Mouse (Mus musculus): ENCODE results near the gene Gm28035. TPM values are rescaled to one million over a fixed set of nuclear protein-coding genes. Genes with fewer than 3 reads are reported as not detected.

Gene Gm28035
- polyA plus RNA-seq, 1 experiment from 2014 or later: 0.33 TPM

DNA sequence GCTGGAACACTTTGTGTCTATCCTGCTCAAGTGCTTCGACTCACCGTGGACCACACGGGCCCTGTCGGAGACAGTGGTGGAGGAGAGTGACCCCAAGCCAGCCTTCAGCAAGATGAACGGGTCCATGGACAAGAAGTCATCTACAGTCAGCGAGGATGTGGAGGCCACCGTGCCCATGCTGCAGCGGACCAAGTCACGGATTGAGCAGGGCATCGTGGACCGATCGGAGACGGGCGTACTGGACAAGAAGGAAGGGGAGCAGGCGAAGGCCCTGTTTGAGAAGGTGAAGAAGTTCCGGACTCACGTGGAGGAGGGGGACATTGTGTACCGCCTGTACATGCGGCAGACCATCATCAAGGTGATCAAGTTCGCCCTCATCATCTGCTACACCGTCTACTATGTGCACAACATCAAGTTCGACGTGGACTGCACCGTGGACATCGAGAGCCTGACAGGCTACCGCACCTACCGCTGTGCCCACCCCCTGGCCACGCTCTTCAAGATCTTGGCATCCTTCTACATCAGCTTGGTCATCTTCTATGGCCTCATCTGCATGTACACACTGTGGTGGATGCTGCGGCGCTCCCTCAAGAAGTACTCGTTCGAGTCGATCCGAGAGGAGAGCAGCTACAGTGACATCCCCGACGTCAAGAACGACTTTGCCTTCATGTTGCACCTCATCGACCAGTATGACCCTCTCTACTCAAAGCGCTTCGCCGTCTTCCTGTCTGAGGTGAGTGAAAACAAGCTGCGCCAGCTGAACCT, 15.4 kb downstream of the Gm28035 start:
- H3K27me3 ChIP-seq: no peaks in the 10 kb centered on the region
- no peak overlapping the region for H3K9ac ChIP-seq
- no peak overlapping the region for H3K4me3 ChIP-seq
- peaks cover 58% of the 10 kb centered on the region for H3K4me1 ChIP-seq (replicated peaks)
- H3K4me2 ChIP-seq: no peak overlapping the region
- no peak overlapping the region for H3K27ac ChIP-seq
- H3K36me3 ChIP-seq: peaks cover 39% of the 10 kb centered on the region
- WGBS: 95% methylated on average over 42 of the region's 42 CpGs
- H3K9me3 ChIP-seq (replicated peaks): no peaks in the 10 kb centered on the region
- no peak for ATAC-seq (replicated peaks; ENCODE audit: insufficient number of reproducible peaks, insufficient read depth, low FRiP score, low read depth)

GRCm38 (mm10) chr2:30256616-30257350, 16.4 kb downstream of the Gm28035 start:
- WGBS: 91% methylated on average over 30 of the region's 30 CpGs
- peaks cover 45% of the 10 kb centered on the region for H3K36me3 ChIP-seq
- H3K9me3 ChIP-seq (replicated peaks): no peaks in the 10 kb centered on the region
- H3K9ac ChIP-seq: no peak overlapping the region
- H3K4me3 ChIP-seq: no peak overlapping the region
- ATAC-seq (replicated peaks; ENCODE audit: insufficient number of reproducible peaks, insufficient read depth, low FRiP score, low read depth): no peak
- H3K4me2 ChIP-seq: no peak overlapping the region
- H3K4me1 ChIP-seq (replicated peaks): peaks cover 50% of the 10 kb centered on the region
- no peak overlapping the region for H3K27ac ChIP-seq
- no peaks in the 10 kb centered on the region for H3K27me3 ChIP-seq

GRCm38 (mm10) chr2:30257699-30258460, 17.5 kb downstream of the Gm28035 start:
- no peaks in the 10 kb centered on the region for H3K27me3 ChIP-seq
- H3K9me3 ChIP-seq (replicated peaks): no peaks in the 10 kb centered on the region
- no peak overlapping the region for H3K4me3 ChIP-seq
- 75% methylated on average over 7 of the region's 7 CpGs for WGBS
- peaks cover 50% of the 10 kb centered on the region for H3K4me1 ChIP-seq (replicated peaks)
- no peak for ATAC-seq (replicated peaks; ENCODE audit: insufficient number of reproducible peaks, insufficient read depth, low FRiP score, low read depth)
- H3K36me3 ChIP-seq: peaks cover 51% of the 10 kb centered on the region
- no peak overlapping the region; the same call in 1 of the 2 replicates for H3K4me2 ChIP-seq
- H3K27ac ChIP-seq: peak overlapping the region; percentile 61
- H3K9ac ChIP-seq: peak overlapping the region; percentile 10; the same call in 1 of the 2 replicates

- no peak overlapping the region for H3K4me3 ChIP-seq
- peaks cover 55% of the 10 kb centered on the region for H3K36me3 ChIP-seq
- 42% methylated on average over 4 of the region's 4 CpGs for WGBS
- no peaks in the 10 kb centered on the region for H3K27me3 ChIP-seq
- peaks cover 55% of the 10 kb centered on the region for H3K4me1 ChIP-seq (replicated peaks)
- peak; percentile 70 for ATAC-seq (replicated peaks; ENCODE audit: insufficient number of reproducible peaks, insufficient read depth, low FRiP score, low read depth)
- no peak overlapping the region; the same call in 1 of the 2 replicates for H3K4me2 ChIP-seq
- H3K27ac ChIP-seq: peak overlapping the region; percentile 61
- no peaks in the 10 kb centered on the region for H3K9me3 ChIP-seq (replicated peaks)
- H3K9ac ChIP-seq: peak overlapping the region; percentile 10; the same call in 1 of the 2 replicates
These were observed 18.2 kb downstream of the Gm28035 start for GRCm38 (mm10) chr2:30258600-30258999.

- Histone ChIP-seq H3K9ac (no peak overlapping the region), H3K36me3 (peaks cover 62% of the 10 kb centered on the region), H3K4me1 (replicated peaks) (peaks cover 62% of the 10 kb centered on the region), H3K9me3 (replicated peaks) (no peaks in the 10 kb centered on the region), H3K4me2 (no peak overlapping the region), H3K27ac (peak overlapping the region; percentile 61), H3K27me3 (no peaks in the 10 kb centered on the region), H3K4me3 (no peak overlapping the region)
- no peak for ATAC-seq (replicated peaks; ENCODE audit: insufficient number of reproducible peaks, insufficient read depth, low FRiP score, low read depth)
- 67% methylated on average over 15 of the region's 15 CpGs for WGBS
These were observed 19.0 kb downstream of the Gm28035 start for GRCm38 (mm10) chr2:30259131-30260064.

DNA sequence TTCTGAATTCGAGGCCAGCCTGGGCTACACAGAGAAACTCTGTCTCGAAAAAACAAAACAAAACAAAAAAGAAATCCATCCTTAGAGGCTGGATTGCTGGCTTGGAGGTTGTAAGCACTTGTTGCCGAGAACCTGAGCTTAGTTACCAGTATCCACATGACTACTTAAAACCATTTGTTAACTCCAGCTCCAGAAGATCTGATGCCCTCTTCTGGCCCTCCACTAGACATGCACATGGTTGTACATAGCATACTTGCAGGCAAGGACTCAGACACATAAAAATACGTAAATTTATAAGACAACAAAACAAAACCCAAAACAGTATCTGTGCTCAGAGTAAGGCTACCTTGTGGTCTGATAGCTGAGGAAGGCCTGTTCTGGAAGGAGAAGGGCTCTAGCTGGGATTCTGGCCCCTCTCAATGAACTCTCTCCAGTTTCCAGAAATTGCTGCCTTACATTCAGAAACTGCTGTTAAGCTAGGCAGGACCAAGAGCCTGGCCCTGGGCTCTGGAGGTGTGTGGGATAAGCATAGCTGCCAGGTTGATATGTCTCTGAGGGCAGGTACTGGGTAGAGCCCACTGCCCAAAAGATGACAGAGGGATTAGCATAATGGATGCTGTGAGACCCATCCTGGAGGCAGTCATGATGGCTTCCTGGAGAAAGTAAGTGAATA, 20.8 kb downstream of the Gm28035 start:
- no peaks in the 10 kb centered on the region for H3K27me3 ChIP-seq
- 83% methylated on average over 4 of the region's 4 CpGs for WGBS
- H3K27ac ChIP-seq: no peak overlapping the region
- H3K36me3 ChIP-seq: peaks cover 47% of the 10 kb centered on the region
- H3K4me3 ChIP-seq: no peak overlapping the region
- H3K4me2 ChIP-seq: no peak overlapping the region
- H3K9ac ChIP-seq: no peak overlapping the region
- H3K4me1 ChIP-seq (replicated peaks): peaks cover 80% of the 10 kb centered on the region
- no peaks in the 10 kb centered on the region for H3K9me3 ChIP-seq (replicated peaks)
- no peak for ATAC-seq (replicated peaks; ENCODE audit: insufficient number of reproducible peaks, insufficient read depth, low FRiP score, low read depth)

GRCm38 (mm10) chr2:30261921-30262839, 21.8 kb downstream of the Gm28035 start:
- no peak overlapping the region for H3K9ac ChIP-seq
- peaks cover 87% of the 10 kb centered on the region for H3K4me1 ChIP-seq (replicated peaks)
- WGBS: 88% methylated on average over 18 of the region's 18 CpGs
- no peaks in the 10 kb centered on the region for H3K9me3 ChIP-seq (replicated peaks)
- peaks cover 37% of the 10 kb centered on the region for H3K36me3 ChIP-seq
- no peak for ATAC-seq (replicated peaks; ENCODE audit: insufficient number of reproducible peaks, insufficient read depth, low FRiP score, low read depth)
- no peak overlapping the region for H3K4me3 ChIP-seq
- H3K27ac ChIP-seq: peak overlapping the region; percentile 53
- no peaks in the 10 kb centered on the region for H3K27me3 ChIP-seq
- no peak overlapping the region for H3K4me2 ChIP-seq

DNA sequence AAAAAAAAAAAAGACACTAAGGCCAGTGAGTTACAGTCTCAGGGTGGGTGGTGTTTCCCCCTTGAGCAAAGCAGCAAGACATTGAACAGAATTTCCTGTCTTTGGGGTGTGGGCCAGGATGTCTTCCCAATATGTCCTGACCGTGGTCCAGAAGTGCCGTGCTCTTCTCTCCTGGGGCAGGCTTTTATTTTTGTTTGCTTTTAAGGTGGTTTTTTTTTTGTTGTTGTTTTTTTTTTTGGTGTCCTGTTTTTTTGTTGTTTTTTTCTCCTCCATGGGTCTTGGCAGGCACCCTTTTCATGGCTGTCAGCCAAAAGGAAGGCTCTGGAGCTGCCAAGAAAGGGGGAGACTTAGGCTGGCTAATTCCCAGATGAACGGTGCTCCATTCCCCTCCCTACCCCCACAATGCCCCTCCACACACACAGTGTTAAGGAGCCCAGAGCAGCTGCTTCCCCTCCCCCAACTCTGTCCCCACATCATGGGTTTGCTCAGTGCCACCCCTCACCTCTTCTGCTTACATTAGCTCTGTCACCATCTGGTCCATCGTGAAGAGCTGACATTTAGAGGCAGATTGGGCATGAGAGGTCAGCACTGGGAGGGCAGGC, 22.6 kb downstream of the Gm28035 start:
- Histone ChIP-seq H3K27ac (peak overlapping the region; percentile 57), H3K9ac (no peak overlapping the region), H3K4me1 (replicated peaks) (peaks cover 81% of the 10 kb centered on the region), H3K36me3 (peaks cover 29% of the 10 kb centered on the region), H3K27me3 (no peaks in the 10 kb centered on the region), H3K4me3 (no peak overlapping the region), H3K9me3 (replicated peaks) (no peaks in the 10 kb centered on the region), H3K4me2 (no peak overlapping the region)
- WGBS: 37% methylated on average over 4 of the region's 4 CpGs
- no peak for ATAC-seq (replicated peaks; ENCODE audit: insufficient number of reproducible peaks, insufficient read depth, low FRiP score, low read depth)

DNA sequence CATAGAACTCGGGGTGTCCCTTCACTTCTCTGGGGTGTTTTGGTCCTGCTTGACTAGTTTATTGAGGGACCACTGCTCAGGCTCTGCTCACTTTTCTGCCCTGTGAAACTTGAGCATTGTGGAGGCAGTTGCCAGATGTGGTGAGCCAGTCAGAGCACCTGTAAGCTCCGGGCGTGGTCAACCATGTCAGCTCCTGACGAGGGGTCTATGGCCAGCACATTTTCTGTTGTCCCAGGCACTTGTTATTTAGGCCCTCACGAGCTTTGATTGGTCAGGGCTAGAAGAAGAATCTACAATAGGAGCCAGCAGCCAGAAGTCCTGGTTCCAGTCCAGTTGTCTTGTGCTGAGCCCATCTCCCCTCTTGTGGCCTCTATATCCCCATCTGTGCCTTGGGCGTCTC, 23.4 kb downstream of the Gm28035 start:
- Histone ChIP-seq H3K4me2 (no peak overlapping the region), H3K27me3 (no peaks in the 10 kb centered on the region), H3K4me3 (no peak overlapping the region), H3K27ac (peak overlapping the region; percentile 97; the same call in 1 of the 2 replicates), H3K36me3 (peaks cover 25% of the 10 kb centered on the region), H3K9ac (no peak overlapping the region), H3K4me1 (replicated peaks) (peaks cover 72% of the 10 kb centered on the region), H3K9me3 (replicated peaks) (no peaks in the 10 kb centered on the region)
- WGBS: 83% methylated on average over 6 of the region's 6 CpGs
- ATAC-seq (replicated peaks; ENCODE audit: insufficient number of reproducible peaks, insufficient read depth, low FRiP score, low read depth): no peak
